Mouse (Mus musculus) lung, postnatal 0 days (tissue): ENCODE results near the gene Nmnat2. TPM values are rescaled to one million over a fixed set of nuclear protein-coding genes. Genes with fewer than 3 reads are reported as not detected.
A peak's percentile ranks its signal among the peaks of the same experiment; 100 is the strongest.

Experiments used
- ATAC-seq: fragments of 200-750 bp; cut with Nextera tagmentation; 2 replicates; pipeline ENCODE4 v1.8.0; 2017; ENCODE audit warnings: moderate library complexity
- DNase-seq: peaks from one replicate; pipeline ENCODE4 v3.0.0-alpha.2; 2016; ENCODE audit warnings: low spot score
- H3K27ac ChIP-seq: fragments of 300-500 bp; sonication (generic); 2 replicates; pipeline ENCODE4 v1.5.1; 2014; ENCODE audit warnings: antibody characterized with exemption, mild to moderate bottlenecking, low read length, mixed read lengths
- H3K27me3 ChIP-seq: fragments of 300-500 bp; sonication (generic); replicated peaks from 2 replicates; pipeline ENCODE4 v1.6.1; 2014; ENCODE audit warnings: low read length, mixed read lengths; ENCODE audit not compliant: insufficient read depth
- H3K36me3 ChIP-seq: fragments of 300-500 bp; sonication (generic); 2 replicates; pipeline ENCODE4 v1.6.1; 2014; ENCODE audit warnings: low read length, mixed read lengths; ENCODE audit not compliant: insufficient read depth
- H3K4me1 ChIP-seq: fragments of 300-500 bp; sonication (generic); 2 replicates; pipeline ENCODE4 v1.6.1; 2014; ENCODE audit warnings: antibody characterized with exemption, low read depth, low read length, mixed read lengths; ENCODE audit not compliant: insufficient read depth
- H3K4me2 ChIP-seq: fragments of 300-500 bp; sonication (generic); replicated peaks from 2 replicates; pipeline ENCODE4 v1.6.1; 2014; ENCODE audit warnings: low read depth, mild to moderate bottlenecking, low read length, moderate library complexity, mixed read lengths
- H3K4me3 ChIP-seq: fragments of 300-500 bp; sonication (generic); 2 replicates; pipeline ENCODE4 v1.5.1; 2014; ENCODE audit warnings: low read depth, low read length
- H3K9ac ChIP-seq: fragments of 300-500 bp; sonication (generic); replicated peaks from 2 replicates; pipeline ENCODE4 v1.6.1; 2014; ENCODE audit warnings: low read depth, mild to moderate bottlenecking
- H3K9me3 ChIP-seq: fragments of 300-500 bp; sonication (generic); 2 replicates; pipeline ENCODE4 v1.6.1; 2016; ENCODE audit warnings: low read length, mixed read lengths
- CTCF ChIP-seq: IDR thresholded peaks from 2 replicates; pipeline ENCODE4 v1.5.1; 2016; ENCODE audit warnings: antibody characterized with exemption, mild to moderate bottlenecking
- EP300 ChIP-seq: IDR thresholded peaks from 2 replicates; pipeline ENCODE4 v1.6.1; 2016; ENCODE audit warnings: antibody characterized with exemption, mild to moderate bottlenecking, control low read depth
- WGBS: fragments of 180-500 bp; shearing (Covaris S2); extraction: QIAGEN DNeasy Blood & Tissue Kit; methylation state at CpG from one replicate; pipeline ENCODE4 v1.1.7; 2014; 5-methylcytosine and 5-hydroxymethylcytosine counted together
- polyA plus RNA-seq: library from polyadenylated mRNA; unstranded; fragments of >200 nt; fragmentation: Nextera tagmentation; extraction: Ambion mirVana; gene quantifications from 2 replicates; pipeline ENCODE4 v1.2.1, GENCODE M21; 2015

Nmnat2 gene
- polyA plus RNA-seq, 1 experiment from 2014 or later: 4.8 TPM

GRCm38 (mm10) chr1:152993803-152994202, 39.0 kb downstream of the Nmnat2 start:
- Histone ChIP-seq H3K36me3 (no peaks in the 10 kb centered on the region), H3K9me3 (no peaks in the 10 kb centered on the region), H3K4me1 (no peaks in the 10 kb centered on the region), H3K9ac (no peak overlapping the region), H3K27ac (no peak overlapping the region), H3K27me3 (no peaks in the 10 kb centered on the region), H3K4me2 (no peak overlapping the region), H3K4me3 (no peak overlapping the region)
- 66% methylated on average over 6 of the region's 6 CpGs for WGBS
- DNase-seq (no peak), ATAC-seq (no peak)
- TF ChIP-seq EP300 (no peak), CTCF (no peak)

GRCm38 (mm10) chr1:152999983-153000382, 45.2 kb downstream of the Nmnat2 start:
- Histone ChIP-seq H3K9ac (no peak overlapping the region), H3K9me3 (no peaks in the 10 kb centered on the region), H3K4me3 (no peak overlapping the region), H3K27me3 (no peaks in the 10 kb centered on the region), H3K4me1 (no peaks in the 10 kb centered on the region), H3K4me2 (no peak overlapping the region), H3K27ac (no peak overlapping the region), H3K36me3 (no peaks in the 10 kb centered on the region)
- TF ChIP-seq EP300 (no peak), CTCF (no peak)
- DNase-seq (no peak), ATAC-seq (no peak)
- 66% methylated on average over 8 of the region's 8 CpGs for WGBS

- 66% methylated on average over 6 of the region's 6 CpGs for WGBS
- DNase-seq (peak; percentile 50), ATAC-seq (peak; percentile 27; the same call in 1 of the 2 replicates)
- H3K36me3 ChIP-seq: no peaks in the 10 kb centered on the region
- no peak overlapping the region for H3K27ac ChIP-seq
- no peaks in the 10 kb centered on the region for H3K27me3 ChIP-seq
- no peak overlapping the region for H3K4me3 ChIP-seq
- H3K4me1 ChIP-seq: 0 out of 2 replicates have a peak, but pooled peaks cover 3% of the 10 kb centered on the region
- no peaks in the 10 kb centered on the region for H3K9me3 ChIP-seq
- no peak overlapping the region for H3K4me2 ChIP-seq
- H3K9ac ChIP-seq: no peak overlapping the region
- TF ChIP-seq CTCF (no peak), EP300 (peak; percentile 33; the same call in 1 of the 2 replicates)
Observed at GRCm38 (mm10) chr1:153000486-153001228, 45.9 kb downstream of the Nmnat2 start.

DNA sequence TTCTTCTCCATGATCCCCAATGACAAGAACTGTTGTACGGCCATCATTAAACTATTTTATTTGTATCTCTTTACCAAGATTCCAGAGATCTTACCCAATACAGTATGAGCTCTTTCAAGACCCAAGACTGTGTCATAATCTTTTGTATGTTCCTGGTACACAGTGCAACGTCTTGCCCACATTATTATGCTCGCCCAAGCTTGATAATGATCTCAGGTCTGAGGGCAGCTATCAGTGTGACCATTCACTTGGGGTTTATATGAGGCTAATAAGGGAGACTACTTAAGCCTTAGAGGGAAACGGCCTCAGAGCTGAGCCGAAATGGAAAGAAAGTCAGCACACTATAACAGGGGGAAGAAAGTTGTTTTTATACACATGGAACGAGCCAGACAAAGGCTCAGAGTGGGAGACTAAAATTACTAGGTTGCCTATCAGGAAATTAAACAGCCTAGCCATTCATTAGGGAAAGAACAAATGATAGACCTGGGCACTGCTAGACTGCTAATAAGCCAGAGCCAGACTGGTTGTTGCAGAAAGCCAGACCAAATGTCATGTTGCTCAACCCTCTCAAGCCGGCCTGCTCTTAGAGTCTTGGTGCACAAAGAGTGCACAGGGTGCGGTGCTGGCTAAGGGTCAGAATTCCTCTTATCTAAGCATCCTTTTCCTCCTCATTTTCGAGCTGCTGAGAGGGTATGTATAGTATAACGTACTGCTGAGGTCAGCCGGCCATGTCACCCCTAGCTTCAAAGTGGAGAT, 47.7 kb downstream of the Nmnat2 start:
- Histone ChIP-seq H3K27ac (no peak overlapping the region), H3K9ac (no peak overlapping the region), H3K4me1 (0 out of 2 replicates have a peak, but pooled peaks cover 3% of the 10 kb centered on the region), H3K4me3 (no peak overlapping the region), H3K27me3 (no peaks in the 10 kb centered on the region), H3K4me2 (no peak overlapping the region), H3K9me3 (no peaks in the 10 kb centered on the region), H3K36me3 (no peaks in the 10 kb centered on the region)
- WGBS: 65% methylated on average over 11 of the region's 11 CpGs
- no peak for TF ChIP-seq EP300
- TF ChIP-seq CTCF: no peak
- ATAC-seq (peak; percentile 46), DNase-seq (peak; percentile 62)

DNA sequence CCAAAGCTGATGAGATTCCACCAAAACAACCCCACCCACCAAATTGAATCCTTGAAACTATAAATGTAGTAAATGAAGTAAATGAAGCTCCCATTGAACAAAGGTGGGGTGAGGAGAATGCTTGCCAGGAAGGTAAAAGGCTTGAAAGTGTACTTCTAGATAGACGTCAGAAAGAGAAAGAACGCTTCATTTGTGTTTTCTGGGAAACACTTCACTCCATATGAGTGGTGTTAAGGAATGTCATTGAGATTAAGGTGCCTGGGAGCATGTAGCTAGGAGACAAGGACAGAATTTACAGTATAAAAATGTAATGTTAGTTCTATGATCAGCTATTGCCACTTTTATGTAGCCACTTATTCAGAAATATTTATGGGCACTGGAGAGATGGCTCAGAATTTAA, 49.7 kb downstream of the Nmnat2 start:
- Histone ChIP-seq H3K9ac (no peak overlapping the region), H3K9me3 (no peaks in the 10 kb centered on the region), H3K27ac (0 out of 2 replicates have a peak overlapping the region, but pooled peaks have one; percentile 43), H3K27me3 (no peaks in the 10 kb centered on the region), H3K4me3 (no peak overlapping the region), H3K4me1 (0 out of 2 replicates have a peak, but pooled peaks cover 3% of the 10 kb centered on the region), H3K36me3 (no peaks in the 10 kb centered on the region), H3K4me2 (no peak overlapping the region)
- DNase-seq (peak; percentile 77), ATAC-seq (peak; percentile 87)
- WGBS: 63% methylated on average over 2 of the region's 2 CpGs
- TF ChIP-seq CTCF (no peak), EP300 (peak; percentile 99)

DNA sequence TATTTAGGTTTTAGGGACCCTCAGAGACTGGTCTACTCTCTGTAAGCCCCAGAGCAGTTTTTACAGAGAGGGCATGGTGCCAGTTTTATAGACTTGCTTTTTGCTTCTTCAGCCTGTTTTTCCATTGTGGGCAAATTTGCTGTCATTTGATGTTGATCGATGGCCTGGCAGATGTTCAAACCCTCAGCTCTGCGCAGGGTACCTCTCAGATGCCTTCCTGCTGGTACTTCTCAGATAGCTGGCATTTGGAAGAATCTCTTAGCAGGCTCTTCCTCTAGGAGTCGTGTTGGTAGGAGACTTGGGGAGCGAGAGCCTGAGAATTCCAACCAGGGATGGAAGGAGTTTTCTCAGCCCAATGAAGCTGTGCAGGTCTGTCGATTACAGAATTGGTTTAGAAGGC, 51.3 kb downstream of the Nmnat2 start:
- H3K27me3 ChIP-seq: no peaks in the 10 kb centered on the region
- H3K9me3 ChIP-seq: no peaks in the 10 kb centered on the region
- no peak overlapping the region for H3K4me2 ChIP-seq
- no peak overlapping the region for H3K4me3 ChIP-seq
- H3K36me3 ChIP-seq: no peaks in the 10 kb centered on the region
- WGBS: 62% methylated on average over 5 of the region's 5 CpGs
- DNase-seq (no peak), ATAC-seq (no peak)
- 0 out of 2 replicates have a peak, but pooled peaks cover 3% of the 10 kb centered on the region for H3K4me1 ChIP-seq
- no peak for TF ChIP-seq CTCF
- no peak for TF ChIP-seq EP300
- H3K27ac ChIP-seq: no peak overlapping the region
- H3K9ac ChIP-seq: no peak overlapping the region
